Mouse (Mus musculus) large intestine, adult 2 months (tissue): ENCODE measurements around the gene 1700001F09Rik. TPM values are rescaled to one million over a fixed set of nuclear protein-coding genes. Genes with fewer than 3 reads are reported as not detected.
"Not testable (repeated sequence)": the region's sequence is repeated elsewhere in the genome, so short reads cannot be mapped to it uniquely, and the experiment has no call there.

Source experiments
- DNase-seq: peaks from one replicate; pipeline ENCODE4 v3.0.0-alpha.2; 2012; ENCODE audit warnings: low read depth, low spot score
- whole genome bisulfite sequencing: fragments of 180-500 bp; shearing (Covaris S2); methylation state at CpG from one replicate; pipeline ENCODE4 v1.1.7; 2018; 5-methylcytosine and 5-hydroxymethylcytosine counted together
- polyA plus RNA-seq: library from polyadenylated mRNA; depleted of rRNA; stranded (reverse); fragments of >200 nt; gene quantifications from 2 replicates; pipeline ENCODE4 v1.2.3, GENCODE M21; 2012; rRNA removed

The 1700001F09Rik gene
- not detected in 2 replicates for polyA plus RNA-seq

- DNase-seq = not testable (repeated sequence)
These were observed at the start of gene 1700001F09Rik for GRCm38 (mm10) chr14:43347711-43348110. TSS of gene 1700001F09Rik (minus strand) at chr14:43347811.

GRCm38 (mm10) chr14:43361713-43362112 is 14.1 kb upstream of the 1700001F09Rik start:
- not testable (repeated sequence) for DNase-seq
- WGBS = 83% methylated on average over 11 of the region's 11 CpGs

GRCm38 (mm10) chr14:43359246-43359645 is 11.6 kb upstream of the 1700001F09Rik start:
- 52% methylated on average over 1 of the region's 1 CpGs for WGBS
- not testable (repeated sequence) for DNase-seq

- not testable (repeated sequence) for DNase-seq
These were observed 9.9 kb upstream of the 1700001F09Rik start for GRCm38 (mm10) chr14:43357496-43357895.

GRCm38 (mm10) chr14:43352944-43353343 is 5.3 kb upstream of the 1700001F09Rik start:
- 89% methylated on average over 2 of the region's 2 CpGs for WGBS

GRCm38 (mm10) chr14:43337646-43338045 is 10.0 kb downstream of the 1700001F09Rik start:
- not testable (repeated sequence) for DNase-seq
- WGBS = 36% methylated on average over 1 of the region's 1 CpGs

More at GRCm38 (mm10) chr14:43352944-43353343, 5.3 kb upstream of the 1700001F09Rik start:
- not testable (repeated sequence) for DNase-seq

GRCm38 (mm10) chr14:43331362-43331880 is 16.2 kb downstream of the 1700001F09Rik start:
- WGBS = 89% methylated on average over 11 of the region's 11 CpGs
- not testable (repeated sequence) for DNase-seq

- 51% methylated on average over 2 of the region's 2 CpGs for WGBS
- not testable (repeated sequence) for DNase-seq
These were observed 19.0 kb downstream of the 1700001F09Rik start for GRCm38 (mm10) chr14:43328603-43329002.

GRCm38 (mm10) chr14:43319516-43319915 is 28.1 kb downstream of the 1700001F09Rik start:
- not testable (repeated sequence) for DNase-seq

- DNase-seq = not testable (repeated sequence)
- WGBS = 81% methylated on average over 3 of the region's 3 CpGs
These were observed 54.1 kb downstream of the 1700001F09Rik start, which contains the start of gene Gm8127 for GRCm38 (mm10) chr14:43293503-43293902. TSS of gene Gm8127 (minus strand) at chr14:43293832.

Other genes starting within 250 kb of the 1700001F09Rik start
- gene Gm8104, start 247.2 kb downstream of the 1700001F09Rik start, polyA plus RNA-seq = not detected in 2 replicates
- not detected in 2 replicates for gene Gm7233, start 167.9 kb downstream of the 1700001F09Rik start, polyA plus RNA-seq
- gene Gm8122, start 112.5 kb downstream of the 1700001F09Rik start, polyA plus RNA-seq = not detected in 2 replicates
- gene Gm8126, start 89.2 kb downstream of the 1700001F09Rik start, polyA plus RNA-seq = not detected in 2 replicates
- not detected in 2 replicates for gene Gm9732, start 72.8 kb downstream of the 1700001F09Rik start, polyA plus RNA-seq
- not detected in 2 replicates for gene Gm8127, start 54.0 kb downstream of the 1700001F09Rik start, polyA plus RNA-seq
- gene Gm8138, start 68.5 kb upstream of the 1700001F09Rik start, polyA plus RNA-seq = not detected in 2 replicates
- gene Gm5799, start 195.8 kb upstream of the 1700001F09Rik start, polyA plus RNA-seq = not detected in 2 replicates
- gene Gm17654, start 231.3 kb upstream of the 1700001F09Rik start, polyA plus RNA-seq = not detected in 2 replicates